In the genomic region with DNA sequence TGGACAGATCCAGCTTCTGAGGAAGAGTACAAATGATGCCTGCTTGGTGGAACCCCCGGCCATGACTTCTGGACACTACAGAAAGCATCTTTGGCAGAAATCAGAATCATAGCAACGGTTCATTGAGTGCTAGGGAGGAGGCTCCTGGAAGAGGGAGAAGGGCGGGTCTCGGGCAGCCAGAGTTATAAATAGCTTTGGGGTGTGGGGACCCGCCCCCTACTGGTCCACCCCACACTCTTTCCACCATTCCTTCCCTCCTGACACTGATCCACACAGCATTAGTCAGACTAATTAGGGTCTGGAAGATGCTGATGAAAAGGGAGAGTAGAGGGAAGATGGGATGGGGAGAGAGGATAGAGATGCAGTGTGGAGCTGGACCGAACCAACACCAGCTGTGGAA, we compare ENCODE assay signal across 10 mouse cellular contexts. TPM values are rescaled to one million over a fixed set of nuclear protein-coding genes. Genes with fewer than 3 reads are reported as not detected.
DNase-seq lines count a peak whose midpoint lies in the region; ATAC-seq and TF ChIP-seq lines count a peak whose summit lies in the region.
"Had no signal": no experiment of that assay in that cellular context is flagged by ENCODE, and none has a peak within 500 bp of the region (broad histone marks: within the 10 kb centered on the region; RNA-seq: fewer than 3 reads in every experiment).

No protein-coding gene starts in this region.

- peaks cover 49% of the 10 kb centered on the region for H3K4me1 ChIP-seq in kidney, embryonic 15.5 days
- peaks cover 3% of the 10 kb centered on the region for H3K4me1 ChIP-seq in bone marrow, adult 2 months (ENCODE audit: control insufficient read depth, insufficient read depth, low read length)
- H3K4me1 ChIP-seq in liver, embryonic 14.5 days (replicated peaks; ENCODE audit: control insufficient read depth in 2 of 2, insufficient read depth in 2 of 2, low read length in 1 of 2): peaks cover 23 to 39% of the 10 kb centered on the region in 2 experiments

- TF ChIP-seq CTCF in bone marrow, adult 2 months (IDR thresholded peaks at IDR 0.05; ENCODE audit: control insufficient read depth, insufficient read depth, low read length): no peak
- no peak for TF ChIP-seq CTCF in liver, embryonic 14.5 days (IDR thresholded peaks at IDR 0.05; ENCODE audit: low read depth)

- 0 out of 2 replicates have a peak overlapping the region, but pooled peaks have one; percentile 38 for H3K27ac ChIP-seq in kidney, embryonic 15.5 days
- H3K27ac ChIP-seq in bone marrow, adult 2 months (ENCODE audit: control insufficient read depth, insufficient read depth, low read depth, low read length, poor library complexity): peak overlapping the region; percentile 71
- H3K27ac ChIP-seq in liver, embryonic 14.5 days: no peak overlapping the region

- ATAC-seq in kidney, embryonic 15.5 days (replicated peaks; ENCODE audit: low FRiP score): no peak
- ATAC-seq in liver, embryonic 14.5 days (ENCODE audit: insufficient read depth): no peak

- H3K9ac ChIP-seq in kidney, embryonic 15.5 days: 0 out of 2 replicates have a peak overlapping the region, but pooled peaks have one; percentile 10
- 0 out of 2 replicates have a peak overlapping the region, but pooled peaks have one; percentile 23 for H3K9ac ChIP-seq in liver, embryonic 14.5 days (replicated peaks)

- no peak overlapping the region for H3K4me3 ChIP-seq in kidney, embryonic 15.5 days (replicated peaks)
- H3K4me3 ChIP-seq in bone marrow, adult 2 months (replicated peaks; ENCODE audit: control insufficient read depth, low read depth, low read length): peak overlapping the region; percentile 9
- H3K4me3 ChIP-seq in liver, embryonic 14.5 days (ENCODE audit: insufficient read depth in 1 of 2, low read depth in 2 of 2, low read length in 2 of 2): no peak overlapping the region

- TF ChIP-seq EP300 in liver, embryonic 14.5 days (IDR thresholded peaks at IDR 0.05; ENCODE audit: low read depth): no peak

- 17% methylated on average over 6 of the region's 6 CpGs for WGBS in kidney, embryonic 15.5 days
- WGBS in bone marrow, adult 2 months: 8% methylated on average over 6 of the region's 6 CpGs
- 20% methylated on average over 6 of the region's 6 CpGs for WGBS in liver, embryonic 14.5 days (ENCODE audit: insufficient replicate concordance)

- H3K4me2 ChIP-seq in kidney, embryonic 15.5 days: peak overlapping the region; percentile 29
- H3K4me2 ChIP-seq in liver, embryonic 14.5 days (ENCODE audit: low read depth): peak overlapping the region; percentile 38

- H3K9me3 ChIP-seq in kidney, embryonic 15.5 days (replicated peaks): no peaks in the 10 kb centered on the region
- H3K9me3 ChIP-seq in liver, embryonic 14.5 days (ENCODE audit: control insufficient read depth, low read length): no peaks in the 10 kb centered on the region

- TF ChIP-seq POLR2A in bone marrow, adult 2 months (IDR thresholded peaks at IDR 0.05; ENCODE audit: borderline replicate concordance, control insufficient read depth, low read depth, low read length): no peak

- H3K36me3 ChIP-seq in kidney, embryonic 15.5 days: peaks cover 38% of the 10 kb centered on the region
- H3K36me3 ChIP-seq in liver, embryonic 14.5 days (replicated peaks; ENCODE audit: control insufficient read depth, insufficient read depth, low read depth): no peaks in the 10 kb centered on the region

- DNase-seq in kidney, postnatal 14 days: no peak
- DNase-seq in ES-CJ7 (ENCODE audit: low read depth, low spot score): peak; percentile 36
- no peak for DNase-seq in liver, embryonic 14.5 days (ENCODE audit: low read depth in 3 of 3, low spot score in 3 of 3)
- no peak for DNase-seq in cerebellum, adult 11-12 months
- no peak for DNase-seq in frontal cortex, postnatal 36 days (ENCODE audit: low spot score in 2 of 2)
- DNase-seq: cerebellum, postnatal 14 days had no signal

- H3K27me3 ChIP-seq in kidney, embryonic 15.5 days: no peaks in the 10 kb centered on the region
- no peaks in the 10 kb centered on the region for H3K27me3 ChIP-seq in liver, embryonic 14.5 days (ENCODE audit: control insufficient read depth, insufficient read depth, low read length)

RNA-seq across cellular contexts. Expression of a gene that starts 3.8 kb away (rescaled TPM):
- 92.5 and 101 TPM in 2 replicates for polyA plus RNA-seq in kidney, embryonic 15.5 days (2015; fragmentation: Nextera tagmentation; extraction: Ambion mirVana)
- polyA plus RNA-seq in bone marrow, adult 2 months (2011; ENCODE audit: insufficient read depth, insufficient read length, low replicate concordance, missing spikeins): 178 and 354 TPM in 2 replicates
- 44.2 and 44.3 TPM in 2 replicates for polyA plus RNA-seq in liver, embryonic 14.5 days (2012; rRNA removed)
- polyA plus RNA-seq in liver, embryonic 14.5 days (2014; fragmentation: Nextera tagmentation; extraction: Ambion mirVana): 28.7 and 31.1 TPM in 2 replicates

RNA-seq across cellular contexts. Expression of a gene that starts 9.4 kb away (rescaled TPM):
- polyA plus RNA-seq in kidney, embryonic 15.5 days (2015; fragmentation: Nextera tagmentation; extraction: Ambion mirVana): 1.8 TPM in 2 replicates
- 82.1 and 126 TPM in 2 replicates for polyA plus RNA-seq in bone marrow, adult 2 months (2011; ENCODE audit: insufficient read depth, insufficient read length, low replicate concordance, missing spikeins)
- 0.81 and 1.0 TPM in 2 replicates for polyA plus RNA-seq in liver, embryonic 14.5 days (2012; rRNA removed)
- 1.4 and 2.0 TPM in 2 replicates for polyA plus RNA-seq in liver, embryonic 14.5 days (2014; fragmentation: Nextera tagmentation; extraction: Ambion mirVana)

RNA-seq across cellular contexts. Expression of a gene that starts 22.4 kb away (rescaled TPM):
- polyA plus RNA-seq in kidney, embryonic 15.5 days (2015; fragmentation: Nextera tagmentation; extraction: Ambion mirVana): 2,383 and 2,806 TPM in 2 replicates
- polyA plus RNA-seq in bone marrow, adult 2 months (2011; ENCODE audit: insufficient read depth, insufficient read length, low replicate concordance, missing spikeins): 866 and 1,228 TPM in 2 replicates
- 418 and 615 TPM in 2 replicates for polyA plus RNA-seq in liver, embryonic 14.5 days (2012; rRNA removed)
- polyA plus RNA-seq in liver, embryonic 14.5 days (2014; fragmentation: Nextera tagmentation; extraction: Ambion mirVana): 1,649 and 1,654 TPM in 2 replicates

RNA-seq across cellular contexts. Expression of a gene that starts 36.7 kb away (rescaled TPM):
- not detected in 2 replicates for polyA plus RNA-seq in kidney, embryonic 15.5 days (2015; fragmentation: Nextera tagmentation; extraction: Ambion mirVana)
- polyA plus RNA-seq in bone marrow, adult 2 months (2011; ENCODE audit: insufficient read depth, insufficient read length, low replicate concordance, missing spikeins): not detected in 2 replicates
- not detected in 2 replicates for polyA plus RNA-seq in liver, embryonic 14.5 days (2012; rRNA removed)
- polyA plus RNA-seq in liver, embryonic 14.5 days (2014; fragmentation: Nextera tagmentation; extraction: Ambion mirVana): not detected in 2 replicates
- polyA plus RNA-seq: activated CD4-positive, CD25-positive, alpha-beta regulatory T cell, adult 4 months; large intestine, adult 2 months had no signal

RNA-seq across cellular contexts. Expression of a gene that starts 36.8 kb away (rescaled TPM):
- polyA plus RNA-seq in kidney, embryonic 15.5 days (2015; fragmentation: Nextera tagmentation; extraction: Ambion mirVana): not detected in 2 replicates
- not detected in 2 replicates for polyA plus RNA-seq in bone marrow, adult 2 months (2011; ENCODE audit: insufficient read depth, insufficient read length, low replicate concordance, missing spikeins)
- not detected in 2 replicates for polyA plus RNA-seq in liver, embryonic 14.5 days (2012; rRNA removed)
- polyA plus RNA-seq in liver, embryonic 14.5 days (2014; fragmentation: Nextera tagmentation; extraction: Ambion mirVana): not detected in 2 replicates
- polyA plus RNA-seq: activated CD4-positive, CD25-positive, alpha-beta regulatory T cell, adult 4 months; large intestine, adult 2 months had no signal

Comparison
In these comparisons a context has a peak if more than half of its experiments do, and no peak if none do; other contexts are left out.
1. RNA of a gene that starts 9.4 kb away (polyA plus RNA-seq): 82.1 to 126 TPM in bone marrow, adult 2 months; 0.81 to 2.0 TPM in liver, embryonic 14.5 days and 1.8 TPM in kidney, embryonic 15.5 days; every median in the first group is over 10 times any median in the second.